Mouse (Mus musculus) gastrocnemius, postnatal 36 days (tissue): ENCODE measurements around the gene Mtcl1. TPM values are rescaled to one million over a fixed set of nuclear protein-coding genes. Genes with fewer than 3 reads are reported as not detected.

Experiments used
- DNase-seq, 2 experiments: peaks; one replicate each; pipeline ENCODE4 v3.0.0; 2022
- intact Hi-C: fragments of 180-260 bp; cut with DNase I; formaldehyde crosslinking; loops from one replicate; pipeline ENCODE4 v1.15.1; 2025
- total RNA-seq, 2 experiments: library from RNA; stranded (reverse); gene quantifications; 2 replicates each; pipeline ENCODE4 v1.2.3; 2021

The Mtcl1 gene
- total RNA-seq, 2 experiments from 2014 or later: 4.6 to 6.0 TPM

DNA sequence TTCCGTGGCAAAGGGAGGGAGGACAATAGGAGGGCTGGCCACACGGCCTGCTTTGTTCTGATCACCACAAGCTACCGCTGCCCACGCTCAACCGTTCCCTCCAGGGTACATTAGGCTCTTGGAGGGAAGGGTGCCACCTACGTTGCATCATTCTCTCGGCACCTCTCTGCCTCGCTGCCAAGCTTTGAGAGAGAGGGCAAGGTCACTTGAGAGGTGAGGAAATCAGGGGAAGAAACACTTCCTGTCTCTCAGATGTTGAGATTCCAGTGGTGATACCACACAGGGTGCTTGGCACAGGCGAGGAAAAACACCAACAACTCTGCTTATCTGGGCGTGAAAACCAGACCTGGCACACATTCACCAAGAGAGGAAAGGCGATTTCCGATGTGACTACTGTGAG, 108.8 kb downstream of the Mtcl1 start:
- intact Hi-C loops: no loop called here
- no peak for DNase-seq

DNA sequence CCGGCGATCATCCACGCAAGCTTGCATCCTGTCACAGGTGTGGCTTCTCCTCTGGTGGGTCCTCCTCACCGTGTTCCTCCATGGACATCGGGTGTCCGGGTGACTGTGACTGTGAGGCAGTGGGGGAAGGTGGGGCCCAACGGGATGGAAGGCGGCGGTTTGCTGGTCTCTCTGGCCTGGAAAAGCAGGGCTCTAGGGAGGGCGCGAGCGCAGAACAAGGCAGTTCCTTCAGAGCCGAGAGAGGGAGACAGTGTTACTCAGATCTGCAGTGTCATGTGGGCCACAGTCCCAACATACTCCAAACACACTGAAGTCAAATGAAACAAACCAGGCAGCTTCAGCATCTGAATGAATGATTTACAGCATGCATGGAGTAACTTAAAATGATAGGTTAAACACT, 111.6 kb downstream of the Mtcl1 start:
- intact Hi-C loops: no loop called here
- no peak for DNase-seq

DNA sequence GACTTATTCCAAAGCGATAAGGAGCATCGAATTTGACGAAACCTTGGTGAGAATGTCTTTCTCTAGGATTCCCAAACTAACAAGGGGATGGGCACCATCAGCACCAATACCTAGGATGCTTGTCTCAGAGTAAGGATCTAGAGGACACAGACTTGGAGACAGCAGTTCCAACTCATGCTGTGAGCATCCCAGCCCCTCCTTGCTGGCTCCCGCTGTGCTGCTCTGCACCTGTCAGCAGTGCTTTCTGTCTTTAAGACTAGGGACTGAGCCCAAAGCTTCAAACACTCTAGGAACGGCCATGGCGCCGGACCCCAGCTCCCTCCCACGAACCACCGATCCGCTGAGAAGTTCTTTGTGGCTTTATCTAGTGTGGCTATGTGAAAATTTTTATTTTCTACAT, 114.0 kb downstream of the Mtcl1 start:
- intact Hi-C loops: no loop called here
- DNase-seq: no peak

DNA sequence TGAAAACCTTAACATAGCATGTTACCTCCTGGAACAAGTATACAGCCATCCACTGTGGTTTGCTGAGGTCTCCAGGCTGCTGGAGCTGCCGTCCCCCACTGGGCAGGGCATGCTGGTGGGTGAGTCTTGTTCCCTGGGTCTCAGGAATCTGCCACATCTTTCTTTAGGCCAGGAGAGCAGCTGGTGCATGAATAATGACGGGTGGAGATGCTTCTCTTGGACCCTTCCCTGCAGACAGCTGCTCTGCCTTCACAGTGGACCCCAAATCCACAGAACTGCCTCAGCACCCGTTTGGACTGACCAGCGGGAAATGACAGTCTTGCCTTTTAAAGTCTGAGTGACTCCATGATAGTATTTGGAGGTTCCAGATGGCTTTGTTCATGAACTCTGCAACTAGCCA, 114.7 kb downstream of the Mtcl1 start:
- intact Hi-C loops: no loop called here
- DNase-seq: no peak

DNA sequence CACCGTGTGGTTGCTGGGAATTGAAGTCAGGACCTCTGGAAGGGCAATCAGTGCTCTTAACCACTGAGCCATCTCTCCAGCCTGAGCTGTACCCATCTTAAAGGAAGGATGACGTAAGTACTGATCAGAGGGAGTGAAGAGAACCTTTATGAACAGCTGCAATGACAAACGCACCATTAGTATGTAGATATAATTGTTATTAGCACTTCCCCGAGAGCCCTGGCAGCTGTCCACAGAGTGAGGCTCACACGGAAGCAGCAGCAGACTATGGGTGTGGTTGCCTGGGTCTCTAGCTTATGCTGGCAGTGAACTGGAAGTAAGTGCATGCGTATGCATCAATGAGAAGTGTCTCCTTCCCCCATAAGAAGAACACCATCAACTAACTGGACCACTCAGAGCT, 118.3 kb downstream of the Mtcl1 start:
- intact Hi-C loops: no loop called here
- no peak for DNase-seq

DNA sequence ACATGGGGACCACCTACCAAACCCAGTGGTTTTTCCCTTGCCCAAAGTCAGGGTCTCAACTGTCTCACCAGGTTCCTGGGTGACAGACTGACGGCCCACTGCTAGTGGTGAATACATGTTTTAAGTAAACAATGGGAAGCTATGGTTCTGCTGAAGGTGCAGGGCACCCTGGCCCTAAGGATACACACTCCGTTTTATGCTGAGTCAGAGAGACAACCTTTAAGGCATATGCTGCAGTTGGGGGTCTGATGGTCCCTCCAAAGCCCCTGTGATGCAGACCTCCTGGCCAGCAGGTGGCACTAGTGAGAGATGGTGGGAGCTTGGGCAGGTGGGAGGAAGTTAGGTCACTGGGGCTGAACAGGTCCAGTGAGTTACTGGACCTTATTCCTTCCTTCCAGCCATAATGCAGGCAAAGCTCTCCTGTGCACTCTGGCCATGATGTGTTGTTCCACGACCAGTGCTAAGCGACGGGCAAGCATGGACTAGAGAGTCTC, 123.0 kb downstream of the Mtcl1 start:
- no peak for DNase-seq
- intact Hi-C loops: no loop called here

DNA sequence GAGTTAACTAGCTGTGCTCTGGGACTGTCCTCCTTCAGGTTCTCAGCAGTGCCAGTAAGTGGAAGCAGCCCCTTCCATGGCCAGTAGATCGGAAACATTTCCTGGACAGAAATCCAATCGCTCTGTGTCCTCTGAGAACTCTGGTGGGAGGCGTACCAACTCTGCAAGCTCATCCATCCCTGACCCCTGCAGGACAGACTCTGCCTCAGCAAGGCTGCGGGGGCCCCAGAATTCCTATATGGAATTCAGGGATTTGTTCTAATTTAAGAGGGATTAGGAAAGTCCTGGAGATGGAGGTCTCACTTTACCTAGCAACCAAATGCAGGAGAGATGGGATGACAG, 123.4 kb downstream of the Mtcl1 start:
- intact Hi-C loops: no loop called here
- no peak for DNase-seq

DNA sequence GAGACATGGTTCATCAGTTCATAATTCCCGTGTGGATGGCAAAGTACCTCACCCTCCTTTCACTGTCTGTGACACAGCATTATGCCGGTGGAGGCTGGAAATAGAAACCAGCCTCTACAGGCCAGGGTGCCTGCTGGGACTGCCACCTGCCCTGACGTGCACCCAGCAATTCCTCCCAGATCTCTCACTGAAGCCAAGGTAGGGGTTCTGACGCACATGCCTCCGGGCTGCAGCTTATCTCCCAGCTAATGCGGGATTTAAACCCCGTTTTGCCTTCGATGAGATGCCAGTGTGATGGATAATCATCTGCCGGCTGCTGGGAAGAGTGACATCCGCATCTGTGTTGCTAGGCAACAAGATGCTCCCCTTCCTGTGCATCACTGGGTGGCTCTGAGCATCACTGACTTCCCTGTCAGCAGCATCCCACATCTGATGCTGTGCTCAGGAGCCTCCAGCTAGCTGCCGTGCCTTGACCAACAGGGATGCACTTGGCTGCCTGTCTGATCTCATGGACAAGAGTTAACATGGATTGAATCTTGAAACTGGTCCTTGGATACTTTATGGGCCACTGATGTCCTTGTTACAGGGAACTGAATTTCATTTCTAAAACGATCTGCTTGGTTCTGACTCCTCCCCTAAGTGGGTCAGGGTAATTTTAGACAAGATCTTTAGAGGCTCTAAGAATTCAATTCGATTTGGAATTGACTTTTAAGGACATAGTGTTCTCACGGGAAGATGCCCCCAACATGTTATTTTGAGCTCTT, 123.9 kb downstream of the Mtcl1 start:
- intact Hi-C loops: no loop called here
- DNase-seq: no peak

DNA sequence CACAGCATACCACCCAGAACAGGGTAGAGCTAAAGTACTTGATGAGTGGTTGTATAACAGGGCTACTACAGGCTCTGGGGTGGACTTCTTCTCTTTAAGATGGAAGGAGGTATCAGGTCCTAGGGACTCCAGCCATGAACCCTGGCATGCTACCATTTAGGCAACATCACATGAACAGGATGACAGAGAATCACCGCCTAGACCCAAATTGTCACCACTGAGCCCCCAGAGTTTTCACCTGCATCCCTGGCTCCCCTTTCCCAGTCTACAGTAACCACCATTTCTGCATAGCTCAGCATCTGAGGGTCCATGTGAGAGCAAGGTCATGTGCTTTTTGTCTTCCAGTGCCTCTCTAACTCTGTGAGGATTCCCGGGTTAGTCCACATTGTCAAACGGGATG, 124.7 kb downstream of the Mtcl1 start:
- intact Hi-C loops: no loop called here
- no peak for DNase-seq

DNA sequence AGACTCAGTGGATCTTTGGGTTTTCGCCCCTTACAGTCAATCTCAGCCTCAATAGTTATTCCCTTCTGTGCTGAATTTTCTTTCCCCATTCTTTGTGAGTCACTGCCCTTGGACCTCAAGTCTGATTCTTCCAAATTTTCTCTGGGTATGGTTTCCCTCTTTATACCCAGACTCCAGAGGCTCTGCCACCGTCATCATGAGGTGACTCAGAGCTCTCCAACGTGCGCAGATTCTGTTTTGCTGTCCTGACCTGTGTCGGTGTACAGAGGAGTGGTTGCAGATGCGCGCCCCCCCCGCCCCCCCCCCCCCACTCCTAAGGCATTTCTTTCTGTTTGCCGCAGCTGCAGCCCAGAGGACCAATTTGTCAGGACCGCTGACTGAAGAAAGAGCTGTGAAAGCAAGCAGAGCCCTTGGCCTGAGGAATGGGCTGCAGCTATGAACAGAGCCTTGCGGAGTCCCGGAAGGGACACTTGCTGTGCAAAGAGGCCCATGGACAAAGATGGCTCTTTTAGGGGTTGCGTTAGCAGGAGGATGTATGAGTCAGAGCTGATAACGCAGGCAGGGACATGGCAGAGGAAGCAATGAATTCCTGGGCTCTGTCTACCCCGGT, 126.8 kb downstream of the Mtcl1 start:
- DNase-seq: no peak
- intact Hi-C loops: no loop called here

DNA sequence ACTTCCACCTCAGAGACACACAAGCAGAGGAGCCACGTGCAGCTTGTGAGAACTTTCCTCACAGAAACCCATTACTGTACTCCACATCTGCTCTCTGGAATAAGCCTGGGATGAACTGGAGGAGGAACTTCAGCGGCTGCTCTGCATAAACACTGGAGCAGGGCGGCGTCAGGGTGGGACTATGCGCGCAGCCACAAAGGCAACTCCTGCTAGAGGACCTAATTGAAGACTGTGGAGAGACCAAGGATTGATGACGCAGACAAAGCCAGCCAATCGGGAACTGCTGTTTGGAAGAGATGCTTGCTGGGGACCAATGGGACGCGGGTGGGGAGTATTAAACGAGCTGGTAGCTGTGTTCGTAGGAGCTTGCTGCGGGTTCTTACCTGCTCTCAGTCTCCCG, 127.6 kb downstream of the Mtcl1 start:
- intact Hi-C loops: no loop called here

DNA sequence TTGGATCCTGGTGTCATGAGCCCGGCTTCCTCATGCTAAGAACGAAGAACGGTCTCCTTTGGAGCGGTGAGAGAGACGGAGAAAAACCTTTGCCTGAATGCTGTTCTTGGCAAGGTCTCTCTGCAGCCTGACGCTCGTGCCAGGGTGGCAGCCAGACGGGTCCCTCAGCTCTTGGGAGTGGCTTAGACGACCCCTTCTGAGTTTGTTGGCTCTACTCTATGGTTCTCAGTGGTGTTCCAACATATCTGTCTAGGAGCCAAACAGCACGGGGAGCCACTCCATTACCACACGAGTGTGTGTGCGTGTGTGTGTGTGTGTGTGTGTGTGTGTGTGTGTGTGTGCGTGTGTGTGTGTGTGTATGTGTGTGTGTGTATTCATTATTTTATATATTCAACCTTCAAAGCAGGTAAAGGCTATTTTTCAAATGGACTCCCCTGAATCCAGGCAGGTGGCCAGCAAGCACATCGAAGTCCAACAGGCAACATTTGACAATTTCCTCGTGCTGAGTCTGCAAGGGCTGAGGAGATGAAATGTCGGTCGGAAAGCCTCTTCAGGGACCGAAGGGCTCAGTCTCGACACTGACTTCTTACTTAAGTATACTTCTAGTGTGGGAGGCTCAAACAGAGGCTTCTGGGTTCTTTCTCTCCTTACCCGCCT, 128.7 kb downstream of the Mtcl1 start:
- intact Hi-C loops: no loop called here
- no peak for DNase-seq

More for the DNA sequence above, 127.6 kb downstream of the Mtcl1 start:
- no peak for DNase-seq

DNA sequence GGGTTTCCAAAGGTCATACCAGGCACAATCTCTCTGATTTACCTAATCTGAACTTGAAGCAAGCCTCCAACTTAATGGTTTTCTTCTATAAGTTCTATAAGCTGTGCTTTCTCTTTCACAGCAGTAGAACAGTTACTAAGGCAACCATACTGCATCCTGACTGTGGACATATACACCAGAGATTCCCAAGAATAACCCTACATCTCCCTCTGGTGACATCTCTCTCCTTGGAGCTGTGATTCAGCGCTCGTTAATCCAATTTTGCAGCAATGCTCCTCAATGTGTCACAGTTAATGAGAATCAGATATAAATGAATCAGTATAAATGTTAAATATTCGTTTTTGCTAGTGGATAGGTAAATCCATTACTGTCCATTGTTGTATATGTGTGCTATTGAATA, 131.5 kb downstream of the Mtcl1 start:
- intact Hi-C loops: no loop called here
- DNase-seq: no peak

DNA sequence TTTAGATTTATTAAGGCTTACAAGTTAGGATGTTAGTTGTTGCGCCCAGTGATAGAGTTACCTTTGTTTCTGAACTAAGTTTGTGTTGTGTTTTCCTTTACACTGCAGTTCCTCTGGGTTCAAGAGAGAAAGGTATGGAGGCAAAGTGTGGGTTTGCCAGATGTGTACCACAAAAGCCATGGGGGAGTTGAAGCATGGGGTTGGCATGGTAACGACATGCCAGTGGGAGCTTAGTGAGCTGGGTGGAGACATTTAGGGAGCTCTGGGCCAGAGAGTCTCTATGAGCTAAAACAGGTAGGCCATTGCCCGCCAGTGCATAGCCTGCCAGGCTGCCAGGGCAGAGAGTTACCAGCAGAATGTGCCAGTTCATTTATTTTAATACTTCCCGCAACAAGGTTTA, 132.0 kb downstream of the Mtcl1 start:
- intact Hi-C loops: no loop called here
- no peak for DNase-seq

DNA sequence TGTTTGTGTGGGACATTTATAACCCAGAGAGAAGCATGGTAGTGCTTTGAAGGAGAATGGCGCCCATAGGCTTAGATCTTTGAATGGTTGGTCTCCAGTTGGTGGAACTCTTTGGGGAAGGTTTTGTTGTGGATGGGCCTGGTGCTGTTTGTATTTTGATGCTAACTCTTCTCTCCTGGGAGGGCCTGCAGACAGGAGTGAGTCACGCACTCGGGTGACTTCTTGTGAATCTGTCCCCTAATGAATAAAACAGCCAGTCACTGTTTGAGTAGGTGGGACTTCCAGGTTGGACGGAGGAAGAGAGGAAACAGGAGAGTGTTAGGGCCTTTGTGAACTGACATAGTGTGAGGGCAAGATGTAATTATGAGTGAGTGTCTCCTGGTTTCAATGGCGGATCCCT, 132.4 kb downstream of the Mtcl1 start:
- intact Hi-C loops: no loop called here
- no peak for DNase-seq

DNA sequence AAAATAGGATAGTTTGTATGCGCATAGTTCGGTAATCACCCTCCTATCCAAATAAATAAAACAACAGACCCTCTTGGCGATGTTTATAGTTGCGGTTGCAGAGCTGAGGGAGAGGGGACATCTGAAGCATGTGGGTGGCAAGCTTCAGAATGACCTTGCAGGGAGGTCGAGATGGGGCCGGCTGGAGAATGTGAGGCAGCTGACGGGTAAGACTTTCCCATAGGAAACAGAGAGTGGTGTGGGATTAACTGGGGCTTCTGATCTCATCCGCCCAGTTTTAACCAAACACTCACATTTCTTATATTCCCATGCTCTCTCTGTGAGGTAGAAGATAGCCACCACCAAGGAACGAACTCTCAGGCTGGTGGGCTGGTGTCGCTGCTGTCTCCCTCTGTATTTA, 134.1 kb downstream of the Mtcl1 start:
- no peak for DNase-seq
- intact Hi-C loops: no loop called here

DNA sequence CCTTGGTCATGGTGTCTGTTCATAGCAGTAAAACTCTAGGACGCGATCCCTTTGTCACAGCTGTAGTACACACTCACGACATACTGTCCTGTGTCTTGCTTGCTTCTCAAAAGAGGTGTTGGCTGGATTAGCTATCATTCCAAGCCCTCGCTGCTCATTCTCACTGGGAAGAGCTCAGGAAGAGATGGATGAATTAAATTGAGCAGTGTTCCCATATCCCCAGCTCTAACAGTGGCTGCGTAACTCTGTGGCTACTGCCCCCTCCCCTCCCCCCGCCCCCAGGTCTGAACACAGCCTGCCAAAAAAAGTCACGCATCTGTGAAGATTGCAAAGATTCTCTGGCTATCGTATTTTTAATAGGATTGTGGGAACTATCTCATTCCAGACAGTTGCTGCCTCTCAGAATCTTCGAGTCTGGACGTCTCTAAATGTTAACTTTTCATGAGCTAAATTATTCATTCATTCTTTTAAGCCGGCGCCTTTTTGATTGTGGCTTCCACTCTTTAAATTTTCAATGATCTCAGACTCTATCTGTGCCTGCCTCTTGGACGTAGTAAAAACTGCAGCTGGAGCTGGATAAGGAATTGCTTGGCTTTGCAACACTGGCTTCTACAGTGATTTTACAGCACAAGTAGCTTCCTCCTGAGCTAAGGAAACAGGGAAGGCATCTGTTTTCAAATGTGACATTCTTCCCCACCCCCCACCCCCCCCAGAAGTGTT, 134.8 kb downstream of the Mtcl1 start:
- no peak for DNase-seq
- intact Hi-C loops: no loop called here

DNA sequence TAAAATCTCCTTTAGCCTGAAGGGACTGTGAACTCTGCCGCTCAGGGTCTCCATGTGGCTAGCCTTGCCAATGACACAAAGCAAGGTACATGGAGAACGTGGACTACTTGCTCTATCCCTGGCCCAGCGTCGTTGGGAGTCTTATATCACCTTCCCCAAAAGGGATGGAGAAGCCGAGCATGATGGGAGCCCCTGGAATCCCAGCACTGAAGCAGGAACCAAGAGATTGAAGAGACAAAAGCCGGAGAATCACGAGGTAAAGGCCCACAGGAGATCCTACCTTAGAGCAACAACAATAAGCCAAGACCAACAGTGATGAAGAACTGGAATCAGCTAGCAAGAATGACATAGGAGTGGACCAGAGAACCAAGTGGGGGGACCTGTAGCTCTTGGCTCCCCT, 147.6 kb downstream of the Mtcl1 start:
- no peak for DNase-seq

DNA sequence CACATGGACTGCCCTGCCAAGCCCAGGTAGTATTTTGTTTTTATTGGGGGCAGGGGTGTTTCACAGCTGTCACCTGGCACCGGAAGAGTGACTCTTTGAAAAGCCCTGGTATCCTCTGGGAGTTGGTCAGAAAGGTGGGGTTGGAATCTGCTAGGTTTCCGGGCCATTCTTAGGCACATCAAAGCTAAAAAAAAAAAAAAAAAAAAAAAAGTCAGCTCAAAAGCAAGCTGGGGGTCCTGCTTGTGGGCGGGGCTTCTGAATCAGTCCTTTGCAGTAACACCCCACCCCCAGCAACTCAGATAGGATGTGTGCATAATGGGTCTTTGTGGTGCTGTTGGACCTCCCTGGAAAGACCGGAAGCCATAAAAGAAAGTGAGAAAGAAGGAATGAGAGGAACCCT, 148.3 kb downstream of the Mtcl1 start:
- no peak for DNase-seq
- intact Hi-C loops: no loop called here

More for the DNA sequence above, 147.6 kb downstream of the Mtcl1 start:
- intact Hi-C loops: no loop called here

DNA sequence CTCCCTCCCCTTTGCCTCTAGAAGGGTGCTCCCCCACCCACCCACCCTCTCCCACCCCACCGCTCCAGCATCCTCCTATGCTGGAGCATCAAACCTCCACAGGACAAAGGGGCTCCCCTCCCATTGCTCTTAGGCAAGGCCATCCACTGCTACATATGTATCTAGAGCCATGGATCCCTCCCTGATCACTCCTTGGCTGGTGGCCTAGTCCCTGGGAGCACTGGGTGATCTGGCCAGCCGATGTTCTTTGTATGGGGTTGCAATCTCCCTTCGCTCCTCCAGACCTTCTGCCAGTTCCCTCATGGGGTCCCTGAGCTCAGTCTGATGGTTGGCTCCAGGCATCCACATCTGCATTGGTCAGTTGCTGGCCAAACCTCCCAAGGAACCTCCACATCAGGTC, 151.8 kb downstream of the Mtcl1 start:
- DNase-seq: no peak

DNA sequence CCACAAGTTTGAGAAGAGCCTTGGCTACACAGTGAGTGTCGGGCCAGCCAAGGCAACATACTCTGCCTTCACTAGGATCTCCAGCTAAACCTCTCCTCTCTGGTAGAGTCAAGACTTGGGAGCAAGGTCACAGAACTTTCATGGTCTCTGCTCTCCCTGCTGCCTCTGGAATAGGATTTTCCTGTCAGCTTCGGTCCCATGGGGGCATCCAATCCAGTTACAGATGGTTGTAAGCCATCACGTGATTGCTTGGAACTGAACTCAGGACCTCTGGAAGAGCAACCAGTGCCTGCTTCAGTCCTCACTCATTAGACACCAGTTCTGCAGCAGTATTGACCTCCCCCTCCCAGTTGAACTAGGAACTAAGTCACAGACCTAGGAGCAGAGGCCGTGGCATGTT, 156.0 kb downstream of the Mtcl1 start:
- no peak for DNase-seq
- intact Hi-C loops: no loop called here

More for the DNA sequence above, 151.8 kb downstream of the Mtcl1 start:
- intact Hi-C loops: no loop called here
